Mouse (Mus musculus) layer of hippocampus, adult 9-10 months (tissue): ENCODE measurements around the gene Slc4a1.

ENCODE experiments used
- DNase-seq: peaks from one replicate; pipeline ENCODE4 v3.0.0; 2022; ENCODE audit warnings: low spot score

The Slc4a1 gene

GRCm38 (mm10) chr11:102350981-102351523, 15.0 kb downstream of the Slc4a1 start:
- DNase-seq, result no peak

- DNase-seq, result no peak
Observed at GRCm38 (mm10) chr11:102350416-102350815, 15.6 kb downstream of the Slc4a1 start.

GRCm38 (mm10) chr11:102349189-102349954, 16.6 kb downstream of the Slc4a1 start:
- no peak for DNase-seq

GRCm38 (mm10) chr11:102348771-102349170, 17.2 kb downstream of the Slc4a1 start:
- no peak for DNase-seq

GRCm38 (mm10) chr11:102348101-102348585, 17.9 kb downstream of the Slc4a1 start:
- DNase-seq, result no peak

- no peak for DNase-seq
Observed at GRCm38 (mm10) chr11:102347683-102348082, 18.3 kb downstream of the Slc4a1 start.

GRCm38 (mm10) chr11:102346926-102347325, 19.1 kb downstream of the Slc4a1 start:
- no peak for DNase-seq

- no peak for DNase-seq
Observed at GRCm38 (mm10) chr11:102344458-102344857, 21.5 kb downstream of the Slc4a1 start.

- no peak for DNase-seq
Observed at GRCm38 (mm10) chr11:102342742-102343141, 23.3 kb downstream of the Slc4a1 start.

GRCm38 (mm10) chr11:102341101-102341500, 24.9 kb downstream of the Slc4a1 start:
- DNase-seq, result no peak

- DNase-seq, result no peak
Observed at GRCm38 (mm10) chr11:102339624-102340023, 26.4 kb downstream of the Slc4a1 start.

- DNase-seq, result no peak
Observed at GRCm38 (mm10) chr11:102339195-102339594, 26.8 kb downstream of the Slc4a1 start.

GRCm38 (mm10) chr11:102338561-102338960, 27.4 kb downstream of the Slc4a1 start:
- DNase-seq, result no peak

- DNase-seq, result no peak
Observed at GRCm38 (mm10) chr11:102337921-102338320, 28.1 kb downstream of the Slc4a1 start.

- no peak for DNase-seq
Observed at GRCm38 (mm10) chr11:102336191-102336590, 29.8 kb downstream of the Slc4a1 start.

GRCm38 (mm10) chr11:102334973-102335700, 30.9 kb downstream of the Slc4a1 start:
- DNase-seq, result no peak

- DNase-seq, result no peak
Observed at GRCm38 (mm10) chr11:102334010-102334409, 32.0 kb downstream of the Slc4a1 start.

GRCm38 (mm10) chr11:102333061-102333460, 32.9 kb downstream of the Slc4a1 start:
- no peak for DNase-seq

- DNase-seq, result no peak
Observed at GRCm38 (mm10) chr11:102331806-102332205, 34.2 kb downstream of the Slc4a1 start.

- no peak for DNase-seq
Observed at GRCm38 (mm10) chr11:102330039-102330438, 36.0 kb downstream of the Slc4a1 start.

GRCm38 (mm10) chr11:102329518-102329917, 36.5 kb downstream of the Slc4a1 start:
- DNase-seq, result no peak

GRCm38 (mm10) chr11:102327839-102328238, 38.2 kb downstream of the Slc4a1 start:
- DNase-seq, result no peak

- DNase-seq, result no peak
Observed at GRCm38 (mm10) chr11:102327250-102327649, 38.8 kb downstream of the Slc4a1 start.
